Mouse (Mus musculus) MEL (cell line): ENCODE measurements around the gene Nemp1.

ENCODE experiments used
- CTCF ChIP-seq, 3 experiments: IDR thresholded peaks in 2 of 3; conservative IDR thresholded peaks in 1 of 3; 2 replicates each; pipeline ENCODE4 v1.5.1; 2011 to 2012; ENCODE audit warnings: low read length in 3 of 3, low read depth in 2 of 3, mild to moderate bottlenecking in 2 of 3, improper control_type of control experiment in 1 of 3, inconsistent platforms in 1 of 3, mixed read lengths in 1 of 3, moderate library complexity in 1 of 3; ENCODE audit not compliant: control insufficient read depth in 1 of 3, insufficient read depth in 1 of 3, poor library complexity in 1 of 3, severe bottlenecking in 1 of 3
- ELF1 ChIP-seq: IDR thresholded peaks from 2 replicates; pipeline ENCODE4 v1.6.1; 2014; ENCODE audit warnings: low read depth, mild to moderate bottlenecking, inconsistent platforms, low read length, improper control_type of control experiment, moderate library complexity
- EP300 ChIP-seq, 2 experiments: IDR thresholded peaks; 2 replicates each; pipeline ENCODE4 v1.6.1; 2011; ENCODE audit warnings: improper control_type of control experiment in 2 of 2, low read length in 2 of 2, low read depth in 1 of 2, mild to moderate bottlenecking in 1 of 2
- GATA1 ChIP-seq: IDR thresholded peaks from 2 replicates; pipeline ENCODE4 v1.6.1; 2011; ENCODE audit warnings: low read depth, low read length, improper control_type of control experiment
- JUND ChIP-seq: IDR thresholded peaks from 2 replicates; pipeline ENCODE4 v1.6.1; 2011; ENCODE audit warnings: low read depth, mild to moderate bottlenecking, improper control_type of control experiment, low read length
- MAFK ChIP-seq: IDR thresholded peaks from 2 replicates; pipeline ENCODE4 v1.6.1; 2011; ENCODE audit warnings: low read depth, mild to moderate bottlenecking, low read length, improper control_type of control experiment, borderline replicate concordance
- POLR2A ChIP-seq, 2 experiments: IDR thresholded peaks; 2 replicates each; pipeline ENCODE4 v1.6.1; 2011 to 2012; ENCODE audit warnings: low read length in 2 of 2, mild to moderate bottlenecking in 2 of 2, control low read depth in 1 of 2, improper control_type of control experiment in 1 of 2, low read depth in 1 of 2, moderate library complexity in 1 of 2; ENCODE audit not compliant: control insufficient read depth in 1 of 2, insufficient read depth in 1 of 2, poor library complexity in 1 of 2
- POLR2AphosphoS2 ChIP-seq: IDR thresholded peaks from 2 replicates; pipeline ENCODE4 v1.6.1; 2011; ENCODE audit warnings: low read length, improper control_type of control experiment
- RCOR1 ChIP-seq: IDR thresholded peaks from 2 replicates; pipeline ENCODE4 v1.6.1; 2012; ENCODE audit warnings: low read depth, mild to moderate bottlenecking, inconsistent platforms, low read length, improper control_type of control experiment
- TAL1 ChIP-seq: IDR thresholded peaks from 2 replicates; pipeline ENCODE4 v1.6.1; 2012; ENCODE audit warnings: mild to moderate bottlenecking, inconsistent platforms, low read length, moderate library complexity, mixed read lengths
- TBP ChIP-seq: IDR thresholded peaks from 2 replicates; pipeline ENCODE4 v1.8.0; 2011; ENCODE audit warnings: low read depth, low read length, improper control_type of control experiment
- TCF12 ChIP-seq: IDR thresholded peaks from 2 replicates; pipeline ENCODE4 v1.6.1; 2014; ENCODE audit warnings: low read depth, mild to moderate bottlenecking, inconsistent platforms, low read length, improper control_type of control experiment, moderate library complexity
- USF2 ChIP-seq, 2 experiments: IDR thresholded peaks; 2 replicates each; pipeline ENCODE4 v1.6.1; 2011 to 2012; ENCODE audit warnings: improper control_type of control experiment in 2 of 2, low read length in 2 of 2, borderline replicate concordance in 1 of 2, inconsistent platforms in 1 of 2, low read depth in 1 of 2, mild to moderate bottlenecking in 1 of 2; ENCODE audit not compliant: insufficient read depth in 1 of 2
- ZC3H11A ChIP-seq: IDR thresholded peaks from 2 replicates; pipeline ENCODE4 v1.6.1; 2012; ENCODE audit warnings: low read depth, mild to moderate bottlenecking, inconsistent platforms, low read length, improper control_type of control experiment

DNA sequence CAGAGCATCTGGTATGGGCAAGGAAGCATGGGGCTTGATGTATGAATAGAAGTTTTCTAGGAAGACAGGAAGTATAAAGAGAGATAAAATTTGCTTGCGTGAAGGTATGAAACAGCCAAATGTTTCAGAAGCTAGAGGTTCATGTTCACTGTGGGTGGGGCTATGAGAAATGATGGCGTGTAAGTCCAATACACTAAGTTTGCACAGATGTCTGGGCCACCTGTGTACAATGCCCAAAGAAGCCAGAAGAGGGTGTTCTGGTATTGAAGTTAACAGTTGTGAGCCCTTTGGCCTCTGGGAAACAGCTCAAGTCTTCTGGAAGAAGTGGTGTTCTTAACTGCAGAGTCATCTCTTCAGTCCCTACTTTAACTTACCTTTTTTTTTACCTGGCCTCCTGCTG is 3.5 kb downstream of the Nemp1 start:
- TF ChIP-seq CTCF (IDR thresholded peaks at IDR 0.05 in 2 of 3, conservative IDR thresholded peaks at IDR 0.05 in 1 of 3; ENCODE audit: control insufficient read depth in 1 of 3, insufficient read depth in 1 of 3, low read depth in 2 of 3, low read length in 3 of 3, poor library complexity in 1 of 3, severe bottlenecking in 1 of 3) = peak in 2 of 3 experiments; percentile 18 to 21; a peak in 2 of 6 replicates
- no peak for TF ChIP-seq USF2 (IDR thresholded peaks at IDR 0.05; ENCODE audit: borderline replicate concordance in 1 of 2, insufficient read depth in 1 of 2, low read depth in 1 of 2, low read length in 2 of 2)
- no peak for TF ChIP-seq RCOR1
- TF ChIP-seq TAL1 = no peak
- TF ChIP-seq TBP = no peak
- TF ChIP-seq POLR2A (IDR thresholded peaks at IDR 0.05; ENCODE audit: control insufficient read depth in 1 of 2, insufficient read depth in 1 of 2, low read depth in 1 of 2, low read length in 2 of 2, poor library complexity in 1 of 2) = no peak
- TF ChIP-seq EP300 (IDR thresholded peaks at IDR 0.05; ENCODE audit: low read depth in 1 of 2, low read length in 2 of 2) = peak in 1 of 2 experiments; percentile 34; a peak in 2 of 4 replicates
- TF ChIP-seq POLR2AphosphoS2 = no peak
- TF ChIP-seq GATA1 = peak; percentile 51
- no peak for TF ChIP-seq TCF12
- no peak for TF ChIP-seq ZC3H11A
- TF ChIP-seq MAFK = no peak
- no peak for TF ChIP-seq ELF1
- TF ChIP-seq JUND = no peak
